Mouse (Mus musculus): Measurements from ENCODE around the gene Aif1l. TPM values are rescaled to one million over a fixed set of nuclear protein-coding genes. Genes with fewer than 3 reads are reported as not detected.
"Not testable (repeated sequence)": the region's sequence is repeated elsewhere in the genome, so short reads cannot be mapped to it uniquely, and the experiment has no call there.

Gene Aif1l
- total and polyA plus RNA-seq, 2 experiments from 2014 or later = 21.6 to 37.4 TPM

- H3K9me3 ChIP-seq (replicated peaks; ENCODE audit: control insufficient read depth, low read length) = no peaks in the 10 kb centered on the region
- no peak overlapping the region for H3K9ac ChIP-seq (replicated peaks; ENCODE audit: low read depth, low read length)
- H3K4me2 ChIP-seq (ENCODE audit: low read depth, low read length) = no peak overlapping the region
- no peaks in the 10 kb centered on the region for H3K27me3 ChIP-seq (ENCODE audit: control insufficient read depth, insufficient read depth, low read length)
- H3K4me3 ChIP-seq (ENCODE audit: low read depth, low read length) = no peak overlapping the region
- H3K4me1 ChIP-seq (ENCODE audit: control insufficient read depth, insufficient read depth) = no peaks in the 10 kb centered on the region
- 32% methylated on average over 9 of the region's 9 CpGs for WGBS
- no peak overlapping the region for H3K27ac ChIP-seq (ENCODE audit: low read depth)
- TF ChIP-seq CTCF (IDR thresholded peaks at IDR 0.05; ENCODE audit: low read depth) (no peak), EP300 (IDR thresholded peaks at IDR 0.05; ENCODE audit: low read depth) (no peak)
- H3K36me3 ChIP-seq (replicated peaks; ENCODE audit: control insufficient read depth, insufficient read depth, low read length) = no peaks in the 10 kb centered on the region
- no peak for DNase-seq (ENCODE audit: low spot score)
- no peak for ATAC-seq (ENCODE audit: insufficient read depth, low read depth)
Measured at GRCm38 (mm10) chr2:31905682-31906081, 44.3 kb upstream of the Aif1l start.

- DNase-seq (ENCODE audit: low spot score) (no peak), ATAC-seq (ENCODE audit: insufficient read depth, low read depth) (no peak)
- Histone ChIP-seq H3K9me3 (replicated peaks; ENCODE audit: control insufficient read depth, low read length) (no peaks in the 10 kb centered on the region), H3K4me1 (ENCODE audit: control insufficient read depth, insufficient read depth) (no peaks in the 10 kb centered on the region), H3K27me3 (ENCODE audit: control insufficient read depth, insufficient read depth, low read length) (no peaks in the 10 kb centered on the region), H3K36me3 (replicated peaks; ENCODE audit: control insufficient read depth, insufficient read depth, low read length) (no peaks in the 10 kb centered on the region), H3K9ac (replicated peaks; ENCODE audit: low read depth, low read length) (no peak overlapping the region), H3K27ac (ENCODE audit: low read depth) (no peak overlapping the region), H3K4me3 (ENCODE audit: low read depth, low read length) (no peak overlapping the region), H3K4me2 (ENCODE audit: low read depth, low read length) (no peak overlapping the region)
- WGBS = 45% methylated on average over 9 of the region's 9 CpGs
- TF ChIP-seq EP300 (IDR thresholded peaks at IDR 0.05; ENCODE audit: low read depth) (no peak), CTCF (IDR thresholded peaks at IDR 0.05; ENCODE audit: low read depth) (no peak)
Measured at GRCm38 (mm10) chr2:31906407-31906806, 43.5 kb upstream of the Aif1l start.

GRCm38 (mm10) chr2:31912575-31912974 is 37.4 kb upstream of the Aif1l start:
- H3K9me3 ChIP-seq (replicated peaks; ENCODE audit: control insufficient read depth, low read length) = no peaks in the 10 kb centered on the region
- 61% methylated on average over 4 of the region's 4 CpGs for WGBS
- TF ChIP-seq EP300 (IDR thresholded peaks at IDR 0.05; ENCODE audit: low read depth) = no peak
- TF ChIP-seq CTCF (IDR thresholded peaks at IDR 0.05; ENCODE audit: low read depth) = peak; percentile 68
- H3K4me3 ChIP-seq (ENCODE audit: low read depth, low read length) = no peak overlapping the region
- H3K27ac ChIP-seq (ENCODE audit: low read depth) = no peak overlapping the region
- DNase-seq (ENCODE audit: low spot score) = no peak
- ATAC-seq (ENCODE audit: insufficient read depth, low read depth) = no peak
- no peaks in the 10 kb centered on the region for H3K36me3 ChIP-seq (replicated peaks; ENCODE audit: control insufficient read depth, insufficient read depth, low read length)
- no peak overlapping the region for H3K4me2 ChIP-seq (ENCODE audit: low read depth, low read length)
- no peak overlapping the region for H3K9ac ChIP-seq (replicated peaks; ENCODE audit: low read depth, low read length)
- peaks cover 4% of the 10 kb centered on the region; the same call in 1 of the 2 replicates for H3K27me3 ChIP-seq (ENCODE audit: control insufficient read depth, insufficient read depth, low read length)
- H3K4me1 ChIP-seq (ENCODE audit: control insufficient read depth, insufficient read depth) = no peaks in the 10 kb centered on the region

GRCm38 (mm10) chr2:31914213-31914612 is 35.7 kb upstream of the Aif1l start:
- 0 out of 2 replicates have a peak, but pooled peaks have one; percentile 5 for TF ChIP-seq CTCF (IDR thresholded peaks at IDR 0.05; ENCODE audit: low read depth)
- not testable (repeated sequence) for H3K27me3 ChIP-seq (ENCODE audit: control insufficient read depth, insufficient read depth, low read length); H3K36me3 ChIP-seq (replicated peaks; ENCODE audit: control insufficient read depth, insufficient read depth, low read length); H3K9ac ChIP-seq (replicated peaks; ENCODE audit: low read depth, low read length); ATAC-seq (ENCODE audit: insufficient read depth, low read depth); H3K4me2 ChIP-seq (ENCODE audit: low read depth, low read length); H3K4me1 ChIP-seq (ENCODE audit: control insufficient read depth, insufficient read depth); H3K27ac ChIP-seq (ENCODE audit: low read depth); H3K4me3 ChIP-seq (ENCODE audit: low read depth, low read length); DNase-seq (ENCODE audit: low spot score); H3K9me3 ChIP-seq (replicated peaks; ENCODE audit: control insufficient read depth, low read length)

- WGBS = 22% methylated on average over 4 of the region's 4 CpGs
- ATAC-seq (ENCODE audit: insufficient read depth, low read depth) (no peak), DNase-seq (ENCODE audit: low spot score) (peak; percentile 40)
- Histone ChIP-seq H3K4me1 (ENCODE audit: control insufficient read depth, insufficient read depth) (no peaks in the 10 kb centered on the region), H3K9me3 (replicated peaks; ENCODE audit: control insufficient read depth, low read length) (no peaks in the 10 kb centered on the region), H3K4me2 (ENCODE audit: low read depth, low read length) (no peak overlapping the region), H3K27me3 (ENCODE audit: control insufficient read depth, insufficient read depth, low read length) (peaks cover 4% of the 10 kb centered on the region; the same call in 1 of the 2 replicates), H3K4me3 (ENCODE audit: low read depth, low read length) (no peak overlapping the region), H3K27ac (ENCODE audit: low read depth) (no peak overlapping the region), H3K36me3 (replicated peaks; ENCODE audit: control insufficient read depth, insufficient read depth, low read length) (no peaks in the 10 kb centered on the region), H3K9ac (replicated peaks; ENCODE audit: low read depth, low read length) (no peak overlapping the region)
- TF ChIP-seq CTCF (IDR thresholded peaks at IDR 0.05; ENCODE audit: low read depth) (peak; percentile 93), EP300 (IDR thresholded peaks at IDR 0.05; ENCODE audit: low read depth) (no peak)
Measured at GRCm38 (mm10) chr2:31915112-31915511, 34.8 kb upstream of the Aif1l start.

GRCm38 (mm10) chr2:31917636-31918035 is 32.3 kb upstream of the Aif1l start:
- Histone ChIP-seq H3K27ac (ENCODE audit: low read depth) (no peak overlapping the region), H3K4me3 (ENCODE audit: low read depth, low read length) (no peak overlapping the region), H3K9me3 (replicated peaks; ENCODE audit: control insufficient read depth, low read length) (no peaks in the 10 kb centered on the region), H3K36me3 (replicated peaks; ENCODE audit: control insufficient read depth, insufficient read depth, low read length) (no peaks in the 10 kb centered on the region), H3K27me3 (ENCODE audit: control insufficient read depth, insufficient read depth, low read length) (peaks cover 14% of the 10 kb centered on the region; the same call in 1 of the 2 replicates), H3K4me2 (ENCODE audit: low read depth, low read length) (no peak overlapping the region), H3K9ac (replicated peaks; ENCODE audit: low read depth, low read length) (no peak overlapping the region), H3K4me1 (ENCODE audit: control insufficient read depth, insufficient read depth) (no peaks in the 10 kb centered on the region)
- DNase-seq (ENCODE audit: low spot score) (peak; percentile 18), ATAC-seq (ENCODE audit: insufficient read depth, low read depth) (no peak)
- 24% methylated on average over 4 of the region's 4 CpGs for WGBS
- TF ChIP-seq CTCF (IDR thresholded peaks at IDR 0.05; ENCODE audit: low read depth) (peak; percentile 70), EP300 (IDR thresholded peaks at IDR 0.05; ENCODE audit: low read depth) (no peak)

Measured in heart, postnatal 0 days (tissue).